Mouse (Mus musculus) myocyte (in vitro differentiated cells): ENCODE results near the gene Ccnd1.

Source experiments
- CEBPB ChIP-seq: IDR thresholded peaks from 2 replicates; pipeline ENCODE4 v1.6.1; 2011; ENCODE audit warnings: mild to moderate bottlenecking, moderate library complexity; ENCODE audit not compliant: poor library complexity, insufficient read depth, severe bottlenecking
- E2F4 ChIP-seq: IDR thresholded peaks from one replicate; pipeline ENCODE4 v1.6.1; 2011; ENCODE audit warnings: mild to moderate bottlenecking, control low read depth, moderate library complexity; ENCODE audit not compliant: insufficient read depth
- MAX ChIP-seq: IDR thresholded peaks from one replicate; pipeline ENCODE4 v1.6.1; 2011; ENCODE audit warnings: low read depth, mild to moderate bottlenecking, control low read depth
- MYOG ChIP-seq, 3 experiments: IDR thresholded peaks; one replicate each; pipeline ENCODE4 v1.6.1; 2011; ENCODE audit warnings: control low read depth in 2 of 3, low read depth in 2 of 3, mild to moderate bottlenecking in 2 of 3; ENCODE audit not compliant: insufficient read length in 2 of 3, control insufficient read depth in 1 of 3, insufficient read depth in 1 of 3
- POLR2A ChIP-seq: IDR thresholded peaks from one replicate; pipeline ENCODE4 v1.6.1; 2011; ENCODE audit warnings: low read depth, mild to moderate bottlenecking, control low read depth, moderate library complexity; ENCODE audit not compliant: insufficient read length
- POLR2AphosphoS2 ChIP-seq: IDR thresholded peaks from one replicate; pipeline ENCODE4 v1.6.1; 2011; ENCODE audit warnings: low read depth, control low read depth; ENCODE audit not compliant: insufficient read length
- USF1 ChIP-seq: IDR thresholded peaks from one replicate; pipeline ENCODE4 v1.6.1; 2011; ENCODE audit warnings: low read depth, mild to moderate bottlenecking, control low read depth, moderate library complexity

DNA sequence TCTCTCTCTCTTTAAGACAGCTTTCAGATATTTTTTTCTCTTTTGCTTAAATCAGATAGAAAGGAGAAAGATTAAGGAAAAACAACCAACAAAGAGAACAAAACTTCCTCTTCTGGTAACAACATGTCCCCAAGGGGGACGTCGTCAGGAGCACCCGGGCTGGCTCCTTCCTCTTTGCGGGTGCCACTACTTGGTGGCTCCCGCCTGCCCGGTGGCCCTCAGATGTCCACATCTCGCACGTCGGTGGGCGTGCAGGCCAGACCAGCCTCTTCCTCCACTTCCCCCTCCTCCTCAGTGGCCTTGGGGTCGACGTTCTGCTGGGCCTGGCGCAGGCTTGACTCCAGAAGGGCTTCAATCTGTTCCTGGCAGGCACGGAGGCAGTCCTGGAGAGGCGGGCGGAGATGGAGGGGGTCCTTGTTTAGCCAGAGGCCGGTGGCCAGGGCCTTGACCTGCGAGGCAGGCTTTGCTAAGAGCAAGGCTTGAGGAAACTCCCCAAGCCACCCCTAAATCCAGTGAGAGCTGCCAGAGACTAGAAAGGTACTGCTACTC, 7.3 kb downstream of the Ccnd1 start:
- TF ChIP-seq POLR2A (no peak), MAX (no peak), USF1 (no peak), CEBPB (no peak), POLR2AphosphoS2 (no peak), MYOG (IDR thresholded peaks at IDR 0.05; ENCODE audit: control insufficient read depth in 1 of 3, insufficient read depth in 1 of 3, insufficient read length in 2 of 3, low read depth in 2 of 3) (no peak), E2F4 (no peak)
